Mouse (Mus musculus) midbrain, embryonic 11.5 days (tissue): ENCODE measurements at regions not wholly inside any gene's neighbourhood (a gene's known extent, or its start where the extent isn't known, plus 50 kb on each side); places are given as distances from the start of the nearest gene placed in this dataset.

Source experiments
- ATAC-seq: fragments of 200-750 bp; cut with Nextera tagmentation; 2 replicates; pipeline ENCODE4 v1.8.0; 2017; ENCODE audit warnings: moderate TSS enrichment, moderate library complexity; ENCODE audit not compliant: low FRiP score
- DNase-seq: peaks from one replicate; pipeline ENCODE4 v3.0.0; 2015; ENCODE audit warnings: low spot score; ENCODE audit errors: missing footprints
- H3K27ac ChIP-seq: fragments of 300-500 bp; sonication (generic); 2 replicates; pipeline ENCODE4 v1.5.1; 2014; ENCODE audit warnings: low read depth, low read length
- H3K27me3 ChIP-seq: fragments of 300-500 bp; sonication (generic); 2 replicates; pipeline ENCODE4 v1.6.1; 2014; ENCODE audit warnings: mild to moderate bottlenecking, low read length, moderate library complexity, mixed read lengths; ENCODE audit not compliant: control insufficient read depth, insufficient read depth
- H3K36me3 ChIP-seq: fragments of 300-500 bp; sonication (generic); 2 replicates; pipeline ENCODE4 v1.6.1; 2014; ENCODE audit warnings: mild to moderate bottlenecking, low read length, moderate library complexity, mixed read lengths; ENCODE audit not compliant: control insufficient read depth, insufficient read depth
- H3K4me1 ChIP-seq: fragments of 300-500 bp; sonication (generic); 2 replicates; pipeline ENCODE4 v1.6.1; 2014; ENCODE audit warnings: low read length; ENCODE audit not compliant: control insufficient read depth, insufficient read depth
- H3K4me2 ChIP-seq: fragments of 300-500 bp; sonication (generic); 2 replicates; pipeline ENCODE4 v1.6.1; 2014; ENCODE audit warnings: mild to moderate bottlenecking, moderate library complexity
- H3K4me3 ChIP-seq: fragments of 300-500 bp; sonication (generic); 2 replicates; pipeline ENCODE4 v1.5.1; 2014; ENCODE audit warnings: low read depth, low read length
- H3K9ac ChIP-seq: fragments of 300-500 bp; sonication (generic); 2 replicates; pipeline ENCODE4 v1.6.1; 2014; ENCODE audit warnings: low read length
- H3K9me3 ChIP-seq: fragments of 300-500 bp; sonication (generic); 2 replicates; pipeline ENCODE4 v1.6.1; 2016; ENCODE audit warnings: low read length; ENCODE audit not compliant: control insufficient read depth
- WGBS: fragments of 180-500 bp; shearing (Covaris S2); extraction: QIAGEN DNeasy Blood & Tissue Kit; methylation state at CpG from one replicate; pipeline ENCODE4 v1.1.7; 2014; 5-methylcytosine and 5-hydroxymethylcytosine counted together

- ATAC-seq (peak; percentile 63; the same call in 1 of the 2 replicates), DNase-seq (no peak)
- no peak overlapping the region for H3K9ac ChIP-seq
- no peak overlapping the region for H3K4me2 ChIP-seq
- no peaks in the 10 kb centered on the region for H3K36me3 ChIP-seq
- no peak overlapping the region for H3K4me3 ChIP-seq
- no peaks in the 10 kb centered on the region for H3K9me3 ChIP-seq
- H3K27me3 ChIP-seq = no peaks in the 10 kb centered on the region
- no peaks in the 10 kb centered on the region for H3K4me1 ChIP-seq
- H3K27ac ChIP-seq = no peak overlapping the region
- 51% methylated on average over 3 of the region's 3 CpGs for WGBS
These were observed 305.6 kb downstream of the Cps1 start for GRCm38 (mm10) chr1:67428398-67428797.

GRCm38 (mm10) chr1:67450831-67451230 is 328.0 kb downstream of the Cps1 start:
- ATAC-seq = no peak
- no peaks in the 10 kb centered on the region for H3K36me3 ChIP-seq
- no peaks in the 10 kb centered on the region for H3K9me3 ChIP-seq
- WGBS = 91% methylated on average over 2 of the region's 2 CpGs
- H3K4me3 ChIP-seq = no peak overlapping the region
- no peak overlapping the region for H3K27ac ChIP-seq
- no peak overlapping the region for H3K4me2 ChIP-seq
- DNase-seq = no peak
- H3K9ac ChIP-seq = no peak overlapping the region
- no peaks in the 10 kb centered on the region for H3K4me1 ChIP-seq
- H3K27me3 ChIP-seq = no peaks in the 10 kb centered on the region

DNA sequence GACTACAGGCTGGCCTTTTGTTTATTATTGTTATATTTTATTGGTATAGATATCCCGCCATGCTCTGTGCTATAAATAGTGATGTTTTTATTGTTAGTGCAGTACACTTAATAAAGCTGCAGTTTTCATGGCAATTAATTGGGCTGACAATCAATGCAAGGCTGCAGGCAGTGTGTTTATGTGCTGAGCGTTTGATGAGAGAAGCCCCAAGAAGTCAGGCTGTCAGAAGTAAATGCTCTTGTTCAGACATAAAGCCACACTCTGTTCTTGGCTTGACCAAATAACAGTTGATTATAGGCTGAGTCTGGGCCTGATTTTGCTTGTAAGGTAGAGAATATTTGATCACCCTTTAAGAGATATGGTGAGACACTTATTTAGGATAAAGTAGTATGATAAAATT is 341.4 kb downstream of the Cps1 start:
- Histone ChIP-seq H3K4me1 (no peaks in the 10 kb centered on the region), H3K27me3 (no peaks in the 10 kb centered on the region), H3K36me3 (no peaks in the 10 kb centered on the region), H3K27ac (no peak overlapping the region), H3K4me2 (no peak overlapping the region), H3K9ac (no peak overlapping the region), H3K9me3 (no peaks in the 10 kb centered on the region), H3K4me3 (no peak overlapping the region)
- no peak for DNase-seq
- ATAC-seq = no peak
- WGBS = 73% methylated on average over 2 of the region's 2 CpGs

- 61% methylated on average over 4 of the region's 4 CpGs for WGBS
- no peak for ATAC-seq
- H3K4me1 ChIP-seq = no peaks in the 10 kb centered on the region
These were observed 342.7 kb downstream of the Cps1 start for GRCm38 (mm10) chr1:67465527-67465926.

DNA sequence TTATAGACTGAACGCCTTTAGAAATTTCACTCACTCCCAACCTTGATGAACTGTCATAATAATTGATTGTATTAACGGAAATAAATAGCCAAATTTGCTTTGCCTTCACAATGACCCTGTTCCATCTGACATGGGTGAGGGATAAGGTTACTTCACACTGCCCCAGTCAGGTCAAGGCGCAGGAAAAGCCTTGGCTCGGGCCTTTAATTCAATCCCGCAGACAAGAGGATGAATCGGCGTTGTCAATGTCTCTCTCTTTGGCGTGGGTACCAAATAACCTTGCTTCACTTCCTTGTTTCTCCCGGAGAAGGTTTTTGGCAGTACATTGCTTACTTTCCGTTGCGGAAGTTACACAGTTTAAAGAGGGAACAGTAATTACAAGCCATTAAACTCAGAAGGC is 354.2 kb downstream of the Cps1 start:
- H3K27ac ChIP-seq = no peak overlapping the region
- no peak overlapping the region for H3K9ac ChIP-seq
- no peaks in the 10 kb centered on the region for H3K9me3 ChIP-seq
- H3K4me2 ChIP-seq = no peak overlapping the region
- ATAC-seq (no peak), DNase-seq (no peak)
- no peaks in the 10 kb centered on the region for H3K27me3 ChIP-seq
- 82% methylated on average over 11 of the region's 11 CpGs for WGBS
- H3K36me3 ChIP-seq = no peaks in the 10 kb centered on the region
- H3K4me3 ChIP-seq = no peak overlapping the region
- no peaks in the 10 kb centered on the region for H3K4me1 ChIP-seq

More at GRCm38 (mm10) chr1:67465527-67465926, 342.7 kb downstream of the Cps1 start:
- Histone ChIP-seq H3K9ac (no peak overlapping the region), H3K27me3 (no peaks in the 10 kb centered on the region), H3K36me3 (no peaks in the 10 kb centered on the region), H3K4me2 (no peak overlapping the region), H3K9me3 (no peaks in the 10 kb centered on the region), H3K4me3 (no peak overlapping the region), H3K27ac (no peak overlapping the region)
- no peak for DNase-seq

GRCm38 (mm10) chr1:67477966-67478365 is 355.1 kb downstream of the Cps1 start:
- Histone ChIP-seq H3K36me3 (no peaks in the 10 kb centered on the region), H3K4me2 (no peak overlapping the region), H3K9me3 (no peaks in the 10 kb centered on the region), H3K27me3 (no peaks in the 10 kb centered on the region), H3K4me1 (no peaks in the 10 kb centered on the region), H3K9ac (no peak overlapping the region), H3K27ac (no peak overlapping the region), H3K4me3 (no peak overlapping the region)
- 92% methylated on average over 3 of the region's 3 CpGs for WGBS
- peak; percentile 83 for DNase-seq
- no peak for ATAC-seq

- no peak for ATAC-seq
- WGBS = 96% methylated on average over 1 of the region's 1 CpGs
- no peak overlapping the region for H3K4me3 ChIP-seq
- no peaks in the 10 kb centered on the region for H3K36me3 ChIP-seq
- no peaks in the 10 kb centered on the region for H3K4me1 ChIP-seq
- no peak overlapping the region for H3K4me2 ChIP-seq
- no peak for DNase-seq
- no peak overlapping the region for H3K9ac ChIP-seq
- no peaks in the 10 kb centered on the region for H3K9me3 ChIP-seq
- no peaks in the 10 kb centered on the region for H3K27me3 ChIP-seq
- H3K27ac ChIP-seq = no peak overlapping the region
These were observed 359.1 kb downstream of the Cps1 start for GRCm38 (mm10) chr1:67481974-67482373.

DNA sequence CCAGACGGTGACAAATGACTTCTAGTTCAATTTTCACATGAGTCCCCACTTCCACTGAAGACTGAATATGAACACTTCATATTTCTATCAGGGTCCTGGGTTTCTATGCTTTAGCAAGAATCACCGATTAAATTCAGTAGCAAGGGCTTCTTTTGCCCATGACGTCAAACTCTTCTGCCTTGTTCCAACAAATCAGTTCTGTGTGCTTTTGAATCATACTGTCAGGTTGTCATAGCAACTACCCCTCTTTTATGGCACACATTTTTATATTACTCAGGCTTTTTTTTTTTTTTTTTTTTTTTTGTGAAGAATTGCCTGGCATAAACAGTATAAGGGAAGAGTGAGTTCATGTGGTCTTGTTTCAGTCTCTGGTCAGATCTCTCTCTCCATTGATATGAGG is 381.3 kb downstream of the Cps1 start:
- Histone ChIP-seq H3K9me3 (no peaks in the 10 kb centered on the region), H3K27ac (no peak overlapping the region), H3K4me2 (no peak overlapping the region), H3K4me3 (no peak overlapping the region), H3K9ac (no peak overlapping the region), H3K36me3 (no peaks in the 10 kb centered on the region), H3K27me3 (no peaks in the 10 kb centered on the region), H3K4me1 (no peaks in the 10 kb centered on the region)
- DNase-seq (no peak), ATAC-seq (no peak)
- 87% methylated on average over 3 of the region's 3 CpGs for WGBS

- no peaks in the 10 kb centered on the region for H3K27me3 ChIP-seq
- no peaks in the 10 kb centered on the region for H3K36me3 ChIP-seq
- WGBS = 90% methylated on average over 2 of the region's 2 CpGs
- H3K27ac ChIP-seq = no peak overlapping the region
- H3K9ac ChIP-seq = no peak overlapping the region
- H3K9me3 ChIP-seq = no peaks in the 10 kb centered on the region
- no peak for DNase-seq
- H3K4me1 ChIP-seq = no peaks in the 10 kb centered on the region
- H3K4me2 ChIP-seq = no peak overlapping the region
- H3K4me3 ChIP-seq = no peak overlapping the region
- no peak for ATAC-seq
These were observed 382.9 kb downstream of the Cps1 start for GRCm38 (mm10) chr1:67505746-67506145.

DNA sequence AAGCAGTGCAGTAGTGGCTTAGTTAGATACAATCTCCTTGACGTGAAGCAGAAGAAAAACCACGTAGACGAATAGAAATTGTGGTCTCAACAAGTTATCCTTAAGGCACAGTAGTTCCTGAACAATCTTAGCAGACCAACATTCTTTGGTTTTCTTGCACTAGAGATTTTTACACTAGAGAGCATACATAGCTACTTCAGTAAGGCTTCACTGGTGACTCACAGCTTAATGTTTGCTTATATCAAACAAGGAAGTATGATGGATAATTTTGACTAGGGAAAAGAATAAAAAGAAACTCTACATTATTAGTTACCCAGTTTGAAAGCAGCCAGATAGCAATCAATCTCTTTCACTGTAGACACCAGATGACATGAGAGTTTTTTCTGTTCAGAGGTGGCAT is 395.5 kb downstream of the Cps1 start:
- no peaks in the 10 kb centered on the region for H3K9me3 ChIP-seq
- H3K4me3 ChIP-seq = no peak overlapping the region
- ATAC-seq (no peak), DNase-seq (no peak)
- WGBS = 87% methylated on average over 3 of the region's 3 CpGs
- H3K4me1 ChIP-seq = no peaks in the 10 kb centered on the region
- H3K27ac ChIP-seq = no peak overlapping the region
- no peaks in the 10 kb centered on the region for H3K27me3 ChIP-seq
- H3K36me3 ChIP-seq = no peaks in the 10 kb centered on the region
- no peak overlapping the region for H3K9ac ChIP-seq
- H3K4me2 ChIP-seq = no peak overlapping the region
